Mouse (Mus musculus) kidney, postnatal 25 days (tissue): ENCODE data around the gene Mgat5b.
A peak's percentile ranks its signal among the peaks of the same experiment; 100 is the strongest.

Experiments used
- DNase-seq, 2 experiments: peaks; one replicate each; pipeline ENCODE4 v3.0.0; 2021; ENCODE audit warnings: mixed read lengths in 2 of 2

Gene Mgat5b

DNA sequence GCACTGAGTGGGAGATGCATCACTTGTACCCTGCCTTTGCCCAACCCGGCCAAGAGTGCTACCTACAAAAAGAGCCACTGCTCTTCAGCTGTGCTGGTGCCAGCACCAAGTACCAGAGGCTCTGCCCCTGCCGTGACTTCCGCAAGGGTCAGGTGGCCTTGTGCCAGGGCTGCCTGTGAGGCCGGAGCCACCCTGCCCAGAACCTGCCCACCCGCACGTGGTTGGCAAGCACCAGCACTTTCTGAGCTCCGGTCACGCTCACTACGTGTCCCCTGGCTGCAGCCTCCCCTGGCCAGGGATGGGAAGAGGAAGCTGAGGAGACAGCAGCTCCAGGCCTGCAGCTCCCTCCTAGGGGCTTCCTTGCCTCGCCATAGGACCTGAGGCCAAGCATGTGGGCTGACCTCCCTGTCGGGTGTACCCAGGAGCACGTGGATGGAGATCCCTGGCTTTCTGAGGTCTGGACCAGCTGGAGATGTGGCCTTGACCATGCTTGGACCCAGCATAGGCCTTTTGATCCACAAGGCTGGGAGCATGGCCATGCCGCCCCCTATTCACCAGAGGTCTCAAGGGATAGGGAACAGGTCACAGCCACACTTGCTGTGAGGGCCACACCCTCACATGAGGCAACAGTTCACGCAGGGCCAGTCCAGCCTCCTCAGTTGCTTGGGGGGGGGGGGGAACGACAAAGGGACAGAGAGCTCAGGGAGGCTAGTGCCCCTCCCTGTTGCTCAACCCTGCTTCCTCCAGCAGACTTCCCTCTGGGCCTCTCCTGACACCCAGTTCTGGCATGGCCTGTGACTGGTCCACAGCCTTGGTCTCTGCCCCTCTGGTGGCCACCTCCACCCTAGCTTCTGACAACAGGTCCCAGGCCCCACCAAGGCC is 67.1 kb downstream of the Mgat5b start:
- DNase-seq: no peak

DNA sequence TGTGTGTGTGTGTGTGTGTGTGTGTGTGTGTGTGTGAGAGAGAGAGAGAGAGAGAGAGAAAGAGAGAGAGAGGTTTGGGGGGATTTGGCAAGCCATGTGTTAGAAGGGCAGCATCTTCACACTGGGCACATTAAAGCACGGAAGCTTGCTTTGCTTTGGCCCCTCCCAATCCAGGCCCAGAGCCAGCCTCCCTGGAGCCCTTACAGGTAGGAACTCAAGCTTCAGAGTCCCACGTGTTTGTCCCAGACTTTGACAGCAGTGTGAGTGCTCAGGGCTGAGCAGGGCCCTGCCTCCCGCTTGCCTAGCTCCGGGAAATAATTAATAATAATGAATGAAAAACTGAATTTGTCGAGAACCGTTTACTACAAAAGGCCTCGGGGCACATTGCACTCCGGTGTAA is 69.5 kb downstream of the Mgat5b start:
- DNase-seq: peak in 1 of 2 experiments; percentile 11

DNA sequence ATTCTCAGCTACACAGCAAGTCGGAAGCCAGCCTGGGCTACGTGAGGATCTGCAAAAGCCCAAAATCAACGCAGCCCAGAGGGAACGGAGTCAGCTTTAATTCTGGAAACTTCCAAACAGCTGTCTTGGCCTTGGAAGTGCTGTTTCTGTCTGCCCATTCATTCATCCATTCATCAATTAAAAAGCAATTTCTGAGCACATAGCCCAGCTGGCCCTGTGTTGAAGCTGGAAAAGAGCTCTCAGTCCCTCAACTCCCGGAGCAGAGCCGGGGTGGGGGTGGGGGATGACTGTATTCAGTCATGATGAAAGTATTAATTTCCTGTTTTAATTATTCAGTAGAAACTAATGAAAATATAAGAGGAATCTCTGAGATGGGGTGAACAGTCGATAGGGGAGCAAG is 71.6 kb downstream of the Mgat5b start:
- DNase-seq: no peak

DNA sequence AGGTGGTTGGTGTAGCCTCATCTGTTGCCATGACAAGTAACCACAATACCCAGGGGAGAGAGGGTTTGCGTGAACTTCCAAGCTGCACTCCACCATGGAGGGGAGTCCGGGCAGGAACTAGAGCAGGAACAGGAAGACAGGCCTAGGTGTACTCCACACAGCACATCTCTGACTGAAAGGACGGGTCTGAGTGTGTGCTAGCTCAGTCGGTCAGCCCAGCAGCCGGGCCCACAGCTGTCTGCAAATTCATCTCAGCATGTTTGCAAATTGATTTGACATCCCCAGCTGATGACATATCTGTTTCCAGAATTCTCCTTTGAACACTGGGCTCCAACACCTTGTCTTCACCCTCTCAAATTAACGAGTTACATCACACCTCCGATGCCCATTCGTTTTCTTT is 72.7 kb downstream of the Mgat5b start:
- DNase-seq: no peak

DNA sequence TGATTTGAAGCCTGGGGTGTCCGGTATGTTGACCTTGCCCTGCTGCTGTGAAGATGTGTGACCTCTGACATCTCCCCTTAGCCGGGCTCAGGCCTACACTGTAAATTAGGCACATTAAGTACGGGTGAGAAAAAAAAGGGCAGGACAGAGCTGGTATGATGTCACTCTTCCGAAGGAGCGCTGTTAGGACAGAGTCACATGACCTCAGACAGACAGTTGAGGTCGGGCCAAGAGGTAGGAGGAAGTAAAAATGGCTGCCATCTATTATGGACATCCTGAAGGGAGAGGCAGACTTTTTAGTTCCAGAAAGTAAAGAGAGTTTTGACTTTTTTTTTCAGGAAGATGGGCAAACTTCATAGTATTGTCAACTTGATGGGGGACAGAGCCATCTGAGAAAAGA is 73.3 kb downstream of the Mgat5b start:
- DNase-seq: no peak

DNA sequence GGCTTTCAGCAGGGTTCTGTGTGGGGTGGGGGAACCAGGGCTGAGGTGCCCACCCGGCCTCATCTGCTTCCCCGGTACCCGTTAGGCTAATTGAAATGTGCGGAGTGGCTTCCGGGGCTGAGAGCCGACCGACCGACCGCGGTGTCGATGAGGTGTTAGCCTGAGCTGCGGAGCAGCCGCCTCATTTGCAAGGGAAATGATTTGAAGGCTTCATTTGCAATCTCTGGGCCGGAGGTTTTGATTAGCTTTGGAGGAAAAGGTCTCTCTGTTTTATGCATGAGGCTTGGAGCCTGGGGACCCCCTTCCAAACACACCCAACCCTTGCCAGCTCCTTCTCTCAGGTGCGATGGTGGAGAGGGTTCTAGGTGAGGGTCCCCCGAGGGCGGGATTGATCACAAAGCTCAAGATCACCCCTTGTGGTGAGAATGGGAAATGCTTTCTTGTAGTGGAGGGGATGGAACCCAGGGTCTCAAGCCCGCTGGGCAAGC is 75.5 kb downstream of the Mgat5b start:
- DNase-seq: peak in 1 of 2 experiments; percentile 61

DNA sequence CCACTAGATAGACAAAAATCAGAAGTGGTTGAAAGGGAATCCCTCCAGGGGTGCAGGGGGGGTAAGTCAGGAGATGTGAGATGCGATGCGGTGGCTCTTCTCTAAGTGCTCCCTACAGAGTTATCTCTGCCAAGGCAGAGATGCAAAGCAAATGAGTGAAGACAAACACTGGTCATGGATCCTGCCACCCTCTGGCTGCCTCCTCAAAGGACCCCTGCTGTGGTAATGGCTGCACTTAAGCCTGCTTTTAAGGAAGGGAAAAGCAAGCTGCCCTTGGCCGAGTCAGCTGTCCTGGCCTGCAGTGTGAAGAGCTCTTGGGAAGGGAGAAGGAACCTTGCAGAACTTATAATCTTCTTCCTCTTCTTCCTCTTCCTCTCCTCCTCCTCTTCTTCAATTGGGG is 78.3 kb downstream of the Mgat5b start:
- DNase-seq: no peak

DNA sequence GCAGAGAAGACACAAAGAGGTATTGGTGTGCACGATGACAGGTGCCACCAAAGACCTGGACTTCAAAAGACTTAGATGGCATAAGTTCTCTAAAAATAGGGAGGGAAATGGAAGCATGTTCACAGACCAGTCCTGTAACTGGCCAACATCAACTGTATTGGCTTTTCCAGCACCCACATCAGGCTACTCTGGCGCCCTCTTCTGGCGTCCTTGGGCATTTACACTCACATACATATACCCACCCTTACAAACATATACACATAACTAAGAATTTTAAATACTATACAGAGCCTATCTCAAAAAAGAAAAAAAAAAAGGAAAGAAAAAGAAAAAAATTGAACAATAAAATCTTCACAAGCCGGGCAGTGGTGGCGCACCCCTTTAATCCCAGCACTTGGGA is 80.3 kb downstream of the Mgat5b start:
- DNase-seq: no peak

DNA sequence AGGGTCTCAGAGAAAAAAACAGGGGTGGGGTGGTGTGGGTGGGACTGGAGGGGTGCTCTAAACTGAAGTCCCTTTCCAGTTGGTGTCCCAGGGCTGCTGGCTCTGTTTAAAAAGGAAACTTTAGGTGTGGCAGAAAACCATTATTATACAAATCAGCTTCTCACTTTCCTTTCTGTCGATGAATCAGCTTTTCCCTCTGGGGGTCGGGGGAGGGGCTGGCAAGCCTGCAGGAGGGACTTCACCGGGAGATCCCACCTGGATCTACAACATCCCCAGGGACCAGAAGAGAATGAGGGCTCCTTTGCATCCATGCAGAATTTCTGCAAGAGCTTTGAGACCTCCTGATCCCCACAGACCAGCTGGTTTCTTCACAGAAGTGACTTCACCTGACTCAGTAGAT is 81.6 kb downstream of the Mgat5b start:
- no peak for DNase-seq

DNA sequence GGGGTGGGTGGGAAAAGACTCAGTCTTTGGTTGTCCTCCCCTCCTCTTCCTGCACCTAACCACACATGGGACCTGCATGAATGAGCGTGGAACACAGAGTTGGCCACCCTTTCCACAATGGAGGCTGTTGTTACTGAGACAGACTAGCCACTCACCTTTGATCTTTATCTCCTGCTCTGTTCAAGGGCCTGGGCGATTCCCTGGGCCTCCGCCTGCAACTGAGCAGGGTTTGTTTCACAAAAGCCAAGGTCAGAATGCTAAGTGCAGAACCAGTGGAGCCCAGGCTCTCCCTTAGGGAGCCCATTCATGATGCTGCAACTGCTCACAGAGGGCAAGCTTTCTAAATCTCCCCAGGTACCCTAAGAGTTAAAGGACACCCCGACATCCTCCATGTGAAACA is 83.1 kb downstream of the Mgat5b start:
- no peak for DNase-seq

DNA sequence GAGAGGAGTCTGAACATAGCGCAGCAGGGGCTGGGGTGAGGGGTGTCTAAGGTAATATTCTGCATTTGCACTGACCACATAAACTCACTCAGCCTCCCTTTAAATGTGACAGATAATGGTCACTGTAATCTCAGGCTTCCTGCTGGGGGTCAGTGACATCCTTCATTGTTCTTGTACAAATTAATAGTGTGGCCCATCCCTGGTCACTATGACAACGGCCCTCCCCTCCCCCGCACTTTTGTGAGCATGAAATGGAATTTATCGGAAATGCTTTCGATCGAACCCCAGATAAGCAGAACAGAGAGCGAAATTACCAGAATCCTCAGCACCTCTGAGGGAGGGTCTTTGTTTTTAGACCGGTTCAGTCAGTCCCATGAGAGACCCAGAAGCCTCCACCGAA is 84.8 kb downstream of the Mgat5b start:
- DNase-seq: no peak

DNA sequence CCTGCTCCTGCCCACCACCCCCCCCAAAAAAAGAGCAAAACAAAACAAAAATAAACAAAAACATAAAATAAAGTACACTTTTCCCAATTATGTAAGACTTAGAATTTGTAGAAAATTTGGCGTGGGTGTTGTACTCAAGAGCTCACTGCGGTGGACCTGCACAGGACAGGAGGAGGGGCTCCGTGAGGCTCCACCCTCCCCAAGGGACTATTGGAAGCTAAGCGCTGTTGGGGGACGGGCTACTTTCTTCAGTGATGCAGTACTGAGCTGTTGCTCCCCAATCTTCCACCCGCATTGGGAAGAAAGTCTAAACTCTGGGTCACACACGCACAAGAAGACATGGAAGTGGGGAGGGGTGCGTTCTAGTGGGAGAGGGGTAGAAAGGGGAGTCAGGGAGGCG is 85.6 kb downstream of the Mgat5b start:
- DNase-seq: peak in 1 of 2 experiments; percentile 12

DNA sequence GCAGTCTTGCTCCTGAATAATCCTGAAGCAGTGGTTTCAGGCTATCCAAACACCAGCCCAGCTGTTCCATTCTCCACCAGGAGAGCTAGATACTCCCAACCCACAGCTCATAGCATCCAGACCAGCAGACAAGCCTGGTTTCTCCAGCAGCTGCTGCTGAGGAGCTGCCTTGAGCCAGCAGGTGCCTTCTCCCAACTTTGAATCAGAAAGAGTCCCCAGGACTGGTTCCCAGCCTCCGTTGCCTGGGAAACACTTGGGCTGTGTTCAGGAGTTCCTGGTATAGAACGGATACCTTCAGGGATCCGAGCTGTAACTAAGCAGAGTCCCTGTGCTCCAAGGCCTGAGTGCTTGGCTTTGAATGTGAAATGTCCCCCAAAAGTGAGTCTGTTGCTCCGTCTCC is 98.8 kb downstream of the Mgat5b start:
- DNase-seq: no peak

DNA sequence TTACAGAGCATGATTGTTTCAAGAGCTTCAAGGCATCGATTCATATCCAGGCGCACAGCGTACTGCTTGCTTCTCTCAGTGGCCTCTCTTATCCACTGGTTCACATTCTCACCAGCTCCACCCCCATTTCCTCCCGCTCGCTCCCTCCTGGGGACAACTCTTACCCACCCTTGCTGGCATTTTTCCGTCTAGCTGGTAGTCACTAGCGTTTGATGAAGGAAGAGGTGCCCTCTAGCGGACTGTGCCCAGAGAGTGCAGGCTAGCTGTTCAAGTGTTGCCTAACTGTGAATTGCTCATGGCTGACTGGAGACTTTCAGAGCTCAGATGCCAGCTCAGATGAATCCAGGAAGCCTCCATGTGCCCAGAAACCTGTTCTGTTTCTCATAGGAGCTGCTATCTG is 99.7 kb downstream of the Mgat5b start:
- DNase-seq: peak; percentile 74 to 78

DNA sequence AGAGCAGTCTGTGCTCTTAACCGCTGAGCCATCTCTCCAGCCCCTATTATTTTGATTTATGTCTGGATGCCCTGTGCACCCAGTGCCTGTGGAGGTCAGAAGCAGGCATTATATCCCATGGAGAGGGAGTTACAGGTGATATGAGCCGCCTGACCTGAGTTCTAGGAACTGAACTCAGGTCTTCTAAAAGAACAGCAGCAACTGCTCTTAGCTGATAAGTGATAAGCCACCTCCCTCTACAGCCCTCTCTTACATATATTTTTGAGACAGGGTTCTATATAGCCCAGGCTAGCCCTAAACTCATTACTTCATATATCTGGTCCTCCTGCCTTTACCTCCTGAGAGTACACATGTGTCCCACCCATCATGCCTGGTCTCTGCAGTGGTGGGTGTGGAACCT is 102.4 kb downstream of the Mgat5b start:
- DNase-seq: no peak

DNA sequence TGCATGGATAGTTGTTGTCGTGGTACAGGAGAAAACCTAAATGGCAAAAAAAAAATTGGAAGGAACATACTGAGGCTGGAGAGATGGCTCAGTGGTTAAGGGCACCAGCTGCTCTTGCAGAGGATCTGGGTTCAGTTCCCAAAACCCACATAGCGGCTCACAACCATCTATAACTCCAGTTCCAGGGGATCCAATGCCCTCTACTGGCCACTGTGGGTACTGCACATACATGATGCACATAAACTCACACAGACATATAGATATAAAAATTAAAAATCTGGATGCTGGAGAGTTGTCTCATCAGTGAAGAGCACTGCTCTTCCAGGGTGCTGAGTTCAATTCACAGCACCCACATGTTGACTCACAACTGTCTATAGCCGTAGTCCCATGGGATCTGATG is 104.9 kb downstream of the Mgat5b start:
- DNase-seq: no peak

DNA sequence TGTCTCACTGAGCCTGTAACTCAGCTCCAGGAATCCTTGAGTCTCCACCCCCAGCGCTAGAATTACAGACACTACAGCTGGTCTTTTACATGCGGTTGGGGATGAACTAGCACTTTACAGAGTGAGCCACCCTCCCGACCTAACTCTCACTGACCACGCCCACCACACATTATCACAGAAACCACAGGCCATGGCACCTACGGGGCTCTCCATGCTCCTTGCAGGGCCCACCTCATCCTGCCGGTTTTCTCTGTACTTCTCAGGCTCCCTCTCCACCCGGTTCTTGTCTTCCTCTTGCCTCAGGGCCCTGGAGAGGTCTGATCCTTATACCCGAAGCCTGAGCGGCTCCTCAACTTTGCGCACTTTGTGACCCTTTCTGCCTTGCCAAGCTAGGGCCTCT is 109.0 kb downstream of the Mgat5b start:
- no peak for DNase-seq

DNA sequence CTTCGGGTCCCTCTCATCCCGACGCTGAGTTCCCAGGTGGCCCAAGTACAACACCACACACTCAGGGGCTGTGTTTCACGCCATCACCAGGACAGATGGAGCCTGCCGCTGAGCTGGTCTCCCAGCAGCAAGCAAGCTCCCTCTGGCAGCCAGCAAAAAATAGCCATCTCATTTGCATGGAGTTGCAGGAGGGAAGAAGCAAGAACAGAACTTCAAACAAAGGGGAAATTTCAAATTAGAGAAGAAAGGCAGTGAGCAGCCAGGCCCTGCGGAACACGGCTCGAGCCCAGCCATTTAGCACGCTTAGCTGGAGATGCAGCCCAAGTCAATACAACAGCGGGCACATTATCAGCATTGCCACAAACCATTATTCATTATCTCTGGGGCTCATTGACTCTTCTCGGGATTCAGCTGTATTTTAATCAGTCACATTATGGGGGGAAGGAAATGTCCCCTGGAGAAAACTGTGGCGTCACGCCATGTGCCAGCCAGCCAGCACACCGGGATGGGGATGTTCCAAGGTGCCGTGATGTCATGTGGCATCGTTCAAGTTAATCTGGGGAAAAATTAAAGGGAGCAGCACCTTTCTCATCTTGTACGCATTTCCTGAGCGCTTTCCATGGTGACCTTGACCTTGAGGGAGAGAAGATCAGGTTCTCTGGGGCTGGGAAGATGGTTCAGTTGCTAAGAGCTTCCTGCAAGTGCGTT is 110.4 kb downstream of the Mgat5b start:
- DNase-seq: no peak

DNA sequence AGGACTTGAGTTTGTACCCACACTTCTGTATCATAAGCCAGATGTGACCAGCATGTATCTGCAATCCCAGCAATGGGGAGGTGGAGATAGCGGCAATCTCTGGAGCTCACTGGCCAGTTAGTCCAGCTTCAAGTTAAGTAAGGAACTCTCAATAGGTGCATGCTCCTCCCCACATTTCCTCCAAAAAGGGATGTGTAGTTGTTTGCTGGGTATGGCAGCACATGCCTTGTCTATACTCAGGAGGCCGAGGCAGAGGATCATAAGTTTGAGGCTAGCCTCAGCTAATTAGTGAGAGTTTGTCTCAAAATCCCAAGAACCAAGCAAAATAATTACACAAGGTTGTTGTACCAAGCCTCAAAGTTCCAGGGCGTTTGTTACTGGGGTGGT is 110.9 kb downstream of the Mgat5b start:
- DNase-seq: no peak

DNA sequence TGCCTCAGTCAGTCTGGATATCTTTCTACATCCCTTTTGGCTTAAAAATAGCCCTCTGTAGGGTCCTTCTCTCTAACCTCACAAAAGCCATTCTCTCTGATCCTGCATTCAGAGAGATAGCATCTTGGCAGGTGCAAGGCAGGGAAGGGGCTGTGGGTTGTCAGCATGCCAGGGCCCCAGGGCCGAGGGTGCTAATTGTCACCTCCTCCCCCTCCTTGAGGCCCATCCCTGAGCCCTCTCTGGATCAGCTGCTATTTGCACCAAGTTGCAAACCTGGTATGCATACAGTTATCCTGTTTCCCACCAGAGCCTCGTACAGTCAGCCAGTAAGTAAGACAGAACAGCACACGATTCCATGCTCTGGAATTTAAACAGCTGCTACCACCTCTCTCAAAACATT is 111.4 kb downstream of the Mgat5b start:
- DNase-seq: no peak

DNA sequence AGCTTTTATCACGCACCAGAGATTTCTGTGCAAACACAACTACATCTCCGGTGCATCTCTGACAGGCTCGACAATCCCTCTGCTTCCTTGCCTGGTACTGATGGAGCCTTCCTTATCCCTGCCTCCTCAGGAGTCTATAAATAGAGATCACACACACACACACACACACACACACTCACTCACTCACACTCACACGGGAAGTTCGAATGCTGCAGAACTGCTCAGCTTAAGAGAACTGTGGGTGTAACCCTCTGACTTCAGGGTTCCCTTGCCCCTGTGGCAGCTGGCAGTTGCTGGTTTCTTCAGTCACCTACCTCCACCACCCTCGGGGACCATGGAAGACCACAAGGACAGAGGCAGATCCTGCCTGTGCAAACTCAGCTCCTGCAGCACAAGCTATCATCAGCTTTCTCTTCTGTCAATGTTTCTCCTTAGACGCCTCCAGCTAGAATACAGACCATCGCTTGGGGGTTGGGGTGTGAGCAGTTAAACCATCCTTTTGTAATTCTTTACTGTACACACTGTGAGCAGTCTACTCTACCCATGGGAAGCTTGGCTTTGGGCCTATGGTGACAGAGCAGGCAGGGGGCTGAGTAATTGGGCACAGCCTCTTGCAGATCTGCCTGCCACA is 111.9 kb downstream of the Mgat5b start:
- no peak for DNase-seq

DNA sequence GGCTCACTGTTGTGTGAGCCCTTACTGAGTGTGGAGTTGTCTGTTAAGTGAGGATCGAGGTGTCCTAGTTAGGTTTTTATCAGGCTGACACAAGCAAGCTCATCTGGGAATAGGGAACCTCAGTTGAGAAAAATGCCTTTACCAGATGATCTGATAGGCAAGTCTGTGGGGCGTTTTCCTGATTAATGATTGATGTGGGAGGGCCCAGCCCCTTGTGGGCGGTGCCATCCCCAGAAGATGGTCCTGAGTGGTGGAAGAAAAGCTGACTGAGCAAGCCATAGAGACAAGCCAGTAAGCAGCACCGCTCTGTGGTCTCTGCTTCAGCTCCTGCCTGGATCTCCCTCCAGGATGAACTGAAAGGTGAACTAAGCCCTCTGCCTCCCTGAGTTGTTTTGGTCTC is 112.6 kb downstream of the Mgat5b start:
- DNase-seq: peak; percentile 24 to 59

DNA sequence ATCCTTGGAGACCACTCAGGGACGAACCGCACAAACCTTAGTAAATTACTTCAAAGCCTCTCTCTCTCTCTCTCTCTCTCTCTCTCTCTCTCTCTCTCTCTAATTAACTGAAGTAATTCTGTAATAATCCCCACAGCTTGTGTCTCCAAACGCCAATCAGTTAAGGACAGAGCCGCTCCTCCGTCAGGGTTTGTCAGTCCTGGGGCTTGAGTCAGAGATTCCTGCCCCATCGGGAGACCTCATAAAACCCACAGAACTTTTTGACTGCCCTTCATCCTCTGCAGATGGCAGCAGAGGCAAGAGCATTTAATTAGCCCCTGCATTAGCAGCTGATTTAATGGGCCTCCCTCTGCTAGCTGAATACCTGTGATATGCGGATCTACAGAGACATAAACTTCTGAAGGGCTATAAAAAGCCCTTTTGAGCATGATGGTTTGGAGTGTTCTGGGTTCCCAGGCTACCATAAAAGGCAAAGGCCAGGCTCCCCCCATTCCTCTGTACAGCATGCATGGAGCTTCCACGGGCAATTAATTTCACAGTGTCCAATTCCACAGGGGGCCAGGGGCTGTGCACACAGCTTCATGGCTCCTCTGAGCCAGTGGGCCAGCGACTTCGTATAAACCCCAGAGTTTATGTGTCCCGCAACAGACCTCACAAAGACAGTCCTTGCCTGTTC is 117.1 kb downstream of the Mgat5b start:
- no peak for DNase-seq
